Mouse (Mus musculus): ENCODE results near the gene Mospd3. TPM values are rescaled to one million over a fixed set of nuclear protein-coding genes. Genes with fewer than 3 reads are reported as not detected.

Gene Mospd3
- polyA plus RNA-seq, 1 experiment = 252 TPM

DNA sequence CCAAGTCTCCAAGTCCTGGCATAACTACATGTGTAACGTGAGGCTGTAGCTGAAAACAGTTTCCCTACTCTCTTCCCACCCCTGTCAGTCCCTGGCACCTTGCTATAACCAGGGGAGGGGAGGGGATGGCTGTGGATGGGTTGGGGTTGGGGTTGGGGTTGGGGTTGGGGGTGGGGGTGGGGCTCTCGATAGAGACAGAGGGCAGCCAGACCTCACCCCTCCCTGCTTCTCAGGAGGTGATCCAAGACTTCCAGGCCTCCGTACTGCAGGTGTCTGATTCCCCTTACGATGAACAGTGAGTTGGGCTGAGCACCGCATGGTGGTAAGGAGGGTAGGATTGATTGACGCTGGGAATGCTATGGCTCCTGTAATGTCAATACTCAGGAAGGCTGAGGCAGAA, 35.1 kb downstream of the Mospd3 start:
- no peak for TF ChIP-seq POLR2A (IDR thresholded peaks at IDR 0.05; ENCODE audit: control insufficient read depth, extremely low read depth, insufficient read depth, low read length, poor library complexity)
- TF ChIP-seq CTCF (IDR thresholded peaks at IDR 0.05; ENCODE audit: borderline replicate concordance, control insufficient read depth, extremely low read depth, insufficient read depth, low read length, poor library complexity) = no peak
- Histone ChIP-seq H3K27me3 (ENCODE audit: control insufficient read depth, insufficient read depth, low read length) (no peaks in the 10 kb centered on the region), H3K27ac (ENCODE audit: control insufficient read depth, insufficient read depth, low read length) (no peak overlapping the region), H3K4me1 (replicated peaks; ENCODE audit: control insufficient read depth, insufficient read depth, low read length) (peaks cover 18% of the 10 kb centered on the region), H3K4me3 (ENCODE audit: control insufficient read depth, insufficient read depth, low read length) (no peak overlapping the region), H3K36me3 (ENCODE audit: control insufficient read depth, insufficient read depth, low read length) (no peaks in the 10 kb centered on the region)
- DNase-seq = no peak
- WGBS = 95% methylated on average over 6 of the region's 6 CpGs

DNA sequence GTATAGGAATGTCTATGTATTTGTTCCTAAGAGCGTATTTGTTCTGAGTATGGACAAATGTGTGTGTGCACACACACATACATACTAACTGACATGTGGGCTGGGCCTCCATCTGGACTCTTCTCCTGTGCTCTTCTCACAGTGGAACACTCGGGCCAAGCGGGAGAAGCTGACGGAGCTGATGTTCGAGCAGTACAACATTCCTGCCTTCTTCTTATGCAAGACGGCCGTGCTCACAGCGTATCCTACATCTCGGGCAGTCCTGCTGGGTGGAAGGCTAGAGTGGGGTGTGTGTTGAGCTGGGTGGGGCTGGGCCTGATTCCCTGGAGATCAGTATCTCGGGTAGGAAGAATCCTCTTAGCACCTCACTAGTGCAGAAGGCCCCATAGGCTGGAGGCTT, 37.9 kb downstream of the Mospd3 start:
- H3K27me3 ChIP-seq (ENCODE audit: control insufficient read depth, insufficient read depth, low read length) = no peaks in the 10 kb centered on the region
- H3K4me3 ChIP-seq (ENCODE audit: control insufficient read depth, insufficient read depth, low read length) = no peak overlapping the region
- 0 out of 2 replicates have a peak, but pooled peaks cover 1% of the 10 kb centered on the region for H3K4me1 ChIP-seq (replicated peaks; ENCODE audit: control insufficient read depth, insufficient read depth, low read length)
- WGBS = 94% methylated on average over 10 of the region's 10 CpGs
- no peak for TF ChIP-seq POLR2A (IDR thresholded peaks at IDR 0.05; ENCODE audit: control insufficient read depth, extremely low read depth, insufficient read depth, low read length, poor library complexity)
- TF ChIP-seq CTCF (IDR thresholded peaks at IDR 0.05; ENCODE audit: borderline replicate concordance, control insufficient read depth, extremely low read depth, insufficient read depth, low read length, poor library complexity) = no peak
- DNase-seq = no peak
- H3K36me3 ChIP-seq (ENCODE audit: control insufficient read depth, insufficient read depth, low read length) = no peaks in the 10 kb centered on the region
- H3K27ac ChIP-seq (ENCODE audit: control insufficient read depth, insufficient read depth, low read length) = no peak overlapping the region

DNA sequence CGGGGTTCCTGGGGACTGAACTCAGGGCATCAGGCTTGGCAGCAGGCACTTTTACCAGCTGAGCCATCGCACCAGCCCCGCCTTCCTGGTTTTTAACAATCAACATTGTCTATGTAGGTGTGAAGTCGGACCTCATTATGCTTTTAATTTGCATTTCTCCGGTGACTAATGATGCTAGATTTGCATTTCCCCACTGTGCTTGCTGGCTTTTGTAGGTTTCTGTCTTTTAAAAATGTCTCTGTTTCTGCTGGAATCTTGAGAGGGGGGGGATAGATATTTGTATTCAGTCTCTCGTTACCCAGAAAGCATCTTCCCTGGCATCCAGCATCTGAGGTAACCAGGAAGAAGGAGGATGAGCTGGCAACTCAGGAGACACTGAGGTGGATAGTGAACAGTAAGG, 39.3 kb downstream of the Mospd3 start:
- no peak for DNase-seq
- Histone ChIP-seq H3K36me3 (ENCODE audit: control insufficient read depth, insufficient read depth, low read length) (no peaks in the 10 kb centered on the region), H3K27ac (ENCODE audit: control insufficient read depth, insufficient read depth, low read length) (no peak overlapping the region), H3K4me3 (ENCODE audit: control insufficient read depth, insufficient read depth, low read length) (no peak overlapping the region), H3K27me3 (ENCODE audit: control insufficient read depth, insufficient read depth, low read length) (no peaks in the 10 kb centered on the region), H3K4me1 (replicated peaks; ENCODE audit: control insufficient read depth, insufficient read depth, low read length) (no peaks in the 10 kb centered on the region)
- TF ChIP-seq CTCF (IDR thresholded peaks at IDR 0.05; ENCODE audit: borderline replicate concordance, control insufficient read depth, extremely low read depth, insufficient read depth, low read length, poor library complexity) = no peak
- TF ChIP-seq POLR2A (IDR thresholded peaks at IDR 0.05; ENCODE audit: control insufficient read depth, extremely low read depth, insufficient read depth, low read length, poor library complexity) = no peak
- WGBS = 70% methylated on average over 6 of the region's 6 CpGs

DNA sequence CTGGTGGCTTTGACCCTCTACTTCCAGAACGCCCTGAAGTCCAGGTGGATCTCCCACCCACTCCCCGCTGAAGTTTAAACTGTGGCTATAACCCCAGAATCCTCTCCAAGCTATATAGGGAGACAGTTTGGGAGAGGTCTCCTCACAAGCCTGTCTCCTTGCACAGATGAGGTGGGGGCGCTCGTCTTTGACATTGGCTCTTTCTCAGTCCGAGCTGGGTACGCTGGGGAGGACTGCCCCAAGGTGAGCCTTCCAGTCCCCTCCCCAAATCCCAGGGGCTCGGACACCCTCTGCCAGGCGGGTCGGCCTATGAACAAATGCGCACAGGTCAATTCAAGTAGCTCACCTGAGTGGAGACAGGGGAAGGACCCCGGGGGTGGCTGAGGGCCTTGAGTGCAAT, 47.0 kb downstream of the Mospd3 start:
- Histone ChIP-seq H3K27me3 (ENCODE audit: control insufficient read depth, insufficient read depth, low read length) (no peaks in the 10 kb centered on the region; the same call in 1 of the 2 replicates), H3K4me1 (replicated peaks; ENCODE audit: control insufficient read depth, insufficient read depth, low read length) (peaks cover 6% of the 10 kb centered on the region; the same call in 1 of the 2 replicates), H3K27ac (ENCODE audit: control insufficient read depth, insufficient read depth, low read length) (no peak overlapping the region), H3K36me3 (ENCODE audit: control insufficient read depth, insufficient read depth, low read length) (no peaks in the 10 kb centered on the region), H3K4me3 (ENCODE audit: control insufficient read depth, insufficient read depth, low read length) (no peak overlapping the region)
- TF ChIP-seq POLR2A (IDR thresholded peaks at IDR 0.05; ENCODE audit: control insufficient read depth, extremely low read depth, insufficient read depth, low read length, poor library complexity) (no peak), CTCF (IDR thresholded peaks at IDR 0.05; ENCODE audit: borderline replicate concordance, control insufficient read depth, extremely low read depth, insufficient read depth, low read length, poor library complexity) (no peak)
- 56% methylated on average over 11 of the region's 11 CpGs for WGBS
- no peak for DNase-seq

DNA sequence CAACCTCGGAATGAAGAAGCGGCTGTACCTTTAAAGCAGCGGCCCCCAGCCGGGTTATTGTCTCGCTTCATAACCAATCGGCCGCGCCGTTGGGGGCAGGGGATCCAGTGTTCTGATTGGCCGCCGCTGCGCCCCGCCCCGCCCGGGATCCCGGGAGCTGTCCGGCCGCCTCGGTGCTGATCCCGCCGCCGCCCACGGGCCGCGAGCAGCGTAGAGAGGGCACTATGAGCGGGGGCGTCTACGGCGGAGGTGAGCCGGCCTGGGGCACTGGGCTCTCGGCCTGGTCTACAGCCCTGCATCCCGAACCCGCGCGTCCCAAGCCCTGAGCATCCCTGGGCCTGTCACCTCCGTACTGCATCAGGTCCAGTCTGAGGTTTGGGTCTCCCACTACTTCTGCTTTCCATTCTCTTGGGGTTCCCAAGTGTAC, 47.4 kb downstream of the Mospd3 start, which contains the start of gene Actl6b:
TSS of gene Actl6b (plus strand) at position 107 of the 427 bp plus-strand sequence.
- Histone ChIP-seq H3K36me3 (ENCODE audit: control insufficient read depth, insufficient read depth, low read length) (no peaks in the 10 kb centered on the region), H3K4me3 (ENCODE audit: control insufficient read depth, insufficient read depth, low read length) (no peak within 1 kb of the TSS), H3K27ac (ENCODE audit: control insufficient read depth, insufficient read depth, low read length) (no peak within 1 kb of the TSS), H3K4me1 (replicated peaks; ENCODE audit: control insufficient read depth, insufficient read depth, low read length) (peaks cover 6% of the 10 kb centered on the region; the same call in 1 of the 2 replicates), H3K27me3 (ENCODE audit: control insufficient read depth, insufficient read depth, low read length) (no peaks in the 10 kb centered on the region; the same call in 1 of the 2 replicates)
- DNase-seq = peak; percentile 63
- no peak for TF ChIP-seq POLR2A (IDR thresholded peaks at IDR 0.05; ENCODE audit: control insufficient read depth, extremely low read depth, insufficient read depth, low read length, poor library complexity)
- no peak for TF ChIP-seq CTCF (IDR thresholded peaks at IDR 0.05; ENCODE audit: borderline replicate concordance, control insufficient read depth, extremely low read depth, insufficient read depth, low read length, poor library complexity)
- WGBS = 3% methylated on average over 37 of the region's 37 CpGs

DNA sequence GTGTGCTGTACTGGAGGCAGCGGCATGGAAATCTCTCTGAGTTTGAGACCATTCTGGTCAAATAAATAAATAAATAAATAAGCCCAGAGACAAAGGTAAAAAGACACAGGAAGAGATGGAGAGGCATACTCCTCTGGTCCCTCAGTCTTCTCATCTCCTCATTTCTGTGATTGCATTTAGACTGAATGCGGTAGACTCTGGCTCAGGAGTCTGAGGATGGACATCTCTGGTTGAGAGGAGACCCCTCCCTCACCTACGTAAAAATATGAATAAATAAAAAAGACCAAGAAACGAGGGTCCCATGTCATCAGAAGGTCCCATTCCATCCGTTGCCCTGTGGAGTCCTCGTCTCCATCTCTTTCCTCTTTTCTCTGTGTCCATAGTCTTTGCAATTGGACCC, 47.9 kb downstream of the Mospd3 start:
- TF ChIP-seq POLR2A (IDR thresholded peaks at IDR 0.05; ENCODE audit: control insufficient read depth, extremely low read depth, insufficient read depth, low read length, poor library complexity) (no peak), CTCF (IDR thresholded peaks at IDR 0.05; ENCODE audit: borderline replicate concordance, control insufficient read depth, extremely low read depth, insufficient read depth, low read length, poor library complexity) (no peak)
- H3K4me3 ChIP-seq (ENCODE audit: control insufficient read depth, insufficient read depth, low read length) = no peak overlapping the region
- WGBS = 45% methylated on average over 6 of the region's 6 CpGs

DNA sequence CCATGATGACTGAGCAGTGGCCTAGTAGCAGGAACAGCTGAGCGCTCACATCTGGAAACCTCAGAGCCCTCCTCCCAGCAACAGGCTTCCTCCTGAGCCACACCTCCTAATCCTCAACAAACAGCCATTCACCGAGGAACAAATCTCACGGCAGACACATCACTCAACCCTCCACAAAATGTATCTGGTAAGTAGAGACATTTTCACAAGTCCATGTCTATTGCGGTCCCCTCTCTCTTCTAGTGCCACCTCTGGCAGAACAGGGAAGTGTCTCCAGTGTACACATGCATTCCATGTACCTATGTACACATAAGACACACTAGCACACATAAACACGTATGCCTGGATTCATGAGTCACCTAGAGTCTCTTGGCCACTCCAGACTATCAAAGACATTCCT, 49.7 kb downstream of the Mospd3 start:
- H3K27ac ChIP-seq (ENCODE audit: control insufficient read depth, insufficient read depth, low read length) = no peak overlapping the region
- no peak overlapping the region for H3K4me3 ChIP-seq (ENCODE audit: control insufficient read depth, insufficient read depth, low read length)
- peak; percentile 36 for DNase-seq
- peaks cover 6% of the 10 kb centered on the region; the same call in 1 of the 2 replicates for H3K4me1 ChIP-seq (replicated peaks; ENCODE audit: control insufficient read depth, insufficient read depth, low read length)
- H3K27me3 ChIP-seq (ENCODE audit: control insufficient read depth, insufficient read depth, low read length) = no peaks in the 10 kb centered on the region; the same call in 1 of the 2 replicates
- TF ChIP-seq CTCF (IDR thresholded peaks at IDR 0.05; ENCODE audit: borderline replicate concordance, control insufficient read depth, extremely low read depth, insufficient read depth, low read length, poor library complexity) (no peak), POLR2A (IDR thresholded peaks at IDR 0.05; ENCODE audit: control insufficient read depth, extremely low read depth, insufficient read depth, low read length, poor library complexity) (no peak)
- 82% methylated on average over 5 of the region's 5 CpGs for WGBS
- no peaks in the 10 kb centered on the region for H3K36me3 ChIP-seq (ENCODE audit: control insufficient read depth, insufficient read depth, low read length)

More for the DNA sequence above, 47.9 kb downstream of the Mospd3 start:
- Histone ChIP-seq H3K27ac (ENCODE audit: control insufficient read depth, insufficient read depth, low read length) (no peak overlapping the region), H3K27me3 (ENCODE audit: control insufficient read depth, insufficient read depth, low read length) (no peaks in the 10 kb centered on the region; the same call in 1 of the 2 replicates), H3K36me3 (ENCODE audit: control insufficient read depth, insufficient read depth, low read length) (no peaks in the 10 kb centered on the region), H3K4me1 (replicated peaks; ENCODE audit: control insufficient read depth, insufficient read depth, low read length) (peaks cover 6% of the 10 kb centered on the region; the same call in 1 of the 2 replicates)
- no peak for DNase-seq
